Mouse (Mus musculus): ENCODE data around the gene Susd1. TPM values are rescaled to one million over a fixed set of nuclear protein-coding genes. Genes with fewer than 3 reads are reported as not detected.
A peak's percentile ranks its signal among the peaks of the same experiment; 100 is the strongest.

Gene Susd1
- total RNA-seq, 2 experiments from 2014 or later: 8.6 to 9.8 TPM

DNA sequence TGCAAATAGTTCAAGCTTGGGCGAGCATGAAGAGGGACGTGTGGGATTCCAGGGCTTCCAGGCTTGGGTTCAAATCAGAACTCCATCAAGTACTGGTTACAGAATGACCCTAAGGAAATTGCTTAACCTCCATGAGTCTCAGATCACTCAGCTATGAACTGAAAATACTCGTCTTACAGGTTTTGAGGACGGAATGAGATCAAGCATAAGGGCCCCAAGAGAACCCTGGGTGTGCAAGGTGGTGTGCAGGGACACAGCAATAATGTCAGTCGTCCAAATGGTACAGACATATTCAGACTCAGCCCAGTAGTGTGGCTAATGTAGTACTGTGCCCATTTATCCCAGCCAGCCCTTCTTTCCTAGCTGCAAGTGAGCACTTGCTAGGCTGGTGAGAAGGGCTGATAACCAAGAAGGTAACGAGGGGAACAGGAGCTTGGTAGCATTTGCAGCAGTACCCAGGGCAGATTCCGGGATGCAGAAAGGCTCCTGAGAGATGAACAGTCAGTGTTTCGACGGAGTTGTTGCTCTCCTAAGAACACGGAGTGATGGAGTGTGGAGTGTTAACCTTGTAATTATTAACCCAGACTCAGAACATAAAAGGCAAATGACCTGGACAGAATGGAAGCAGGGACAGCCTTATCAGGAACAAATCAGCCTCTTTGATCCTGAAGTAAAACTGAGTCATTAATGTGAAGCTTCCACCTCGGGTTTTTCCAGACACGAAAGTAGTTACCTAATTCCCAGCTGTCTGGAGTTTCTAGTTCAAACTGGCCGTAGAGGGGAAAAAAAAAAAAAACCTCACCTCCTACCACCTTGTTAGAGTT lies 50.8 kb downstream of the Susd1 start:
- intact Hi-C loops (cut with DNase I): loop anchor here (5.0 to 10.0 kb wide), 3 partner anchors 75 to 477 kb away; no protein-coding TSS in a partner anchor
- DNase-seq (ENCODE audit: extremely low spot score in 1 of 2, low spot score in 2 of 2): no peak

DNA sequence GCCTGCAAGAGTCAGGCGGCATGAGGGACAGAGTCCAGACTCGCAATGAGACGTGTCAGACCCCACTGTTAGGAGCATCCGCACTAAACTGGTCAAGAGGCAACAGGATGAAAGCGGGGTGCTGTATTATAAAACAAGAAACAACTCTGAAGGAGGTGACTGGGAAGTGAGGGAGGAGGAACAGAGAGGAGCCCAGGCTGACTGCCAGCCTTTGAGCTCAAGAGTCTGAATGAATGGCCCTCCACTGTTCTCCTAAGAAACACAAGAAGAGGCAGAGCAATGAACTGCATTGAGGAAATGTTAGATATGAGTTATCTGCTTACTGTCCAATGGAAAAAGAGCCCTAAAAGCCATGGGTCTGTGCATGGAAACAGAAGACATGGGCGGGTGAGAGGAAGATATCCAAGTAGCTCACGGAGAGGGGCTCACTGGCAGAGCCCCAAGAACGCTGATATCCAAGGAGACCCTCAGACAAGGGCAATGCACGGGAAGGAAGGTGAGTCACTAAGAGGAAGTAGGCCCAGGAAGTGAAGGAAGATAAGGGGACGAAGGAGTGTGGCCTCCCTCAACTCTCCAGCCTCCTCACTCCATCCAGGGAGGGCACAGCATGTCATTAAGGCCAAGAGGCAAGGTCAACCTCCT lies 53.1 kb downstream of the Susd1 start:
- intact Hi-C loops (cut with DNase I): loop anchor here (5.0 to 10.0 kb wide), 3 partner anchors 77 to 479 kb away; no protein-coding TSS in a partner anchor
- DNase-seq (ENCODE audit: extremely low spot score in 1 of 2, low spot score in 2 of 2): no peak

- peak in 1 of 2 experiments; percentile 75 for DNase-seq (ENCODE audit: extremely low spot score in 1 of 2, low spot score in 2 of 2)
- intact Hi-C loops (cut with DNase I): loop anchor here (5.0 to 10.0 kb wide), 4 partner anchors 164 to 481 kb away; partner anchors contain the start of gene Ptbp3
Measured at GRCm38 (mm10) chr4:59383791-59384190, 54.6 kb downstream of the Susd1 start.

- intact Hi-C loops (cut with DNase I): loop anchor here (5.0 to 10.0 kb wide), 4 partner anchors 165 to 483 kb away; partner anchors contain the start of gene Ptbp3
Measured at GRCm38 (mm10) chr4:59382131-59382530, 56.3 kb downstream of the Susd1 start.

DNA sequence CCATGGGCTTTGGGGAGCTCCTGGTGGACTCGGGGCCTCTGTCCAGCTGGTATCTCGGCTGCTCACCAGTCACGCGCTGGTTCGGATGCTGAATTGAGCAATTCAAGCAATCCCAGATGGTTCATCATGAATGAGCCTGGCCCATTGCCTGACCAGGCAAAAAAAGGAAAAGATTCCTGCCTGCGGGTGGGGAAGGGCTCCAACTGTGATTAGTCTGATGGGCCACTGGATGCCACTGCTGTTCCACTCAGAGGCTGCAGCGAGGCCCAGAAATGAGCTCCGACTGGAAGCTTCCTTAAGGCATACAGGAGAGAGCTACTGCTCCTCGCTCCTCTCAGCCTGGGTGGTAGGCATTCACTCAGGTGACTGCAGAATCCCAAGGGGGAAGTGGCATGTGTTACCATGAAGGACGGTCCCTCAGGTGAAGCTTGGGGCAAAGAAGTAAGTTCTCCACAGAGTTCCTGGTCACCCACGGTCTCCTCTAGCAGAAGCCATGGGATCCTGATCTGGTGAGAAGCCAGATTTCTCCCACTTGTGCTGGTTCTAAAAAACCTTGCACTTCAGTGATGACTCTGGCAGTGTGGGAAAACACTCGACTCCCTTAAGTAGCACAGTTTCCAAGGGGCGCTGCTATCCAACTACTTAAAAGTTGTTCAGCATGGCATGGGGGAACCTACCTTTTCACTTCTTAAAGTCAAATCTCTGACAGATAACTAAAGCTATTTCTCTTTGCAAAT lies 57.3 kb downstream of the Susd1 start:
- DNase-seq (ENCODE audit: extremely low spot score in 1 of 2, low spot score in 2 of 2): peak; percentile 89 to 90
- intact Hi-C loops (cut with DNase I): loop anchor here (5.0 to 10.0 kb wide), 4 partner anchors 166 to 484 kb away; partner anchors contain the start of gene Ptbp3

More at GRCm38 (mm10) chr4:59382131-59382530, 56.3 kb downstream of the Susd1 start:
- DNase-seq (ENCODE audit: extremely low spot score in 1 of 2, low spot score in 2 of 2): peak in 1 of 2 experiments; percentile 67

GRCm38 (mm10) chr4:59380478-59380877 lies 58.0 kb downstream of the Susd1 start:
- DNase-seq (ENCODE audit: extremely low spot score in 1 of 2, low spot score in 2 of 2): no peak
- intact Hi-C loops (cut with DNase I): loop anchor here (5.0 to 10.0 kb wide), 4 partner anchors 167 to 484 kb away; partner anchors contain the start of gene Ptbp3

- intact Hi-C loops (cut with DNase I): loop anchor here (5.0 to 10.0 kb wide), 4 partner anchors 167 to 485 kb away; partner anchors contain the start of gene Ptbp3
- no peak for DNase-seq (ENCODE audit: extremely low spot score in 1 of 2, low spot score in 2 of 2)
Measured at GRCm38 (mm10) chr4:59379876-59380275, 58.6 kb downstream of the Susd1 start.

GRCm38 (mm10) chr4:59378631-59379030 lies 59.8 kb downstream of the Susd1 start:
- DNase-seq (ENCODE audit: extremely low spot score in 1 of 2, low spot score in 2 of 2): no peak
- intact Hi-C loops (cut with DNase I): no loop called here

GRCm38 (mm10) chr4:59374271-59374938 lies 64.0 kb downstream of the Susd1 start:
- intact Hi-C loops (cut with DNase I): no loop called here
- no peak for DNase-seq (ENCODE audit: extremely low spot score in 1 of 2, low spot score in 2 of 2)

DNA sequence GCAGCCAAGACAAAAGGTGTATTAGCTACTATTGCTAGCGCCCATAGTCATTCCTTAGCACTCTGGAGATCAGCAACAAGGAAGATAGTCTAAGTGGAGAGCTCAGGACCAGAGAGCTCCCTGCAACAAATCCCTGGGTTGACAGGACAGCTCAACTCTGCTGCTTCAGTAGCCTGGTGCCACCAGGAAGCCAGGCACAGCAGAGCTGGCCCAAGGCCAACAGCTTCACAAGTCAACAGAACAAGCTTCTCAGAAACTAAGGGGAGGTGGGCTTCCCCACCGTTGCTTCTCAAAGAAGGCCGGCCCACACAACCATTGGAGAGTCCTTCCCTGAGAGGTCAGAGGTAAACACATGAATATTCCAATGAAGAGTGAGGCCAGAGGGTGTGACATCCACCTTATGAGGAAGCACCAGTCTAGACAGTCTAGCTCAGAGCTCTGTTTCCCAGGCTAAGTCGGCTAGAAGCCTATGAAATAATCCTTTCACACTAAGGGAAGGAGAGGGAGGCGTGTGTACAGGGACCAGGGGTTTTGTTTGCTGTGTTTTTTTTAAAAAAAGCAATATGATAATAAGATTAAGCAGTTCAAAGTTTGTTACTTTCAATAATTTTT lies 65.8 kb downstream of the Susd1 start:
- intact Hi-C loops (cut with DNase I): no loop called here
- peak in 1 of 2 experiments; percentile 60 for DNase-seq (ENCODE audit: extremely low spot score in 1 of 2, low spot score in 2 of 2)

DNA sequence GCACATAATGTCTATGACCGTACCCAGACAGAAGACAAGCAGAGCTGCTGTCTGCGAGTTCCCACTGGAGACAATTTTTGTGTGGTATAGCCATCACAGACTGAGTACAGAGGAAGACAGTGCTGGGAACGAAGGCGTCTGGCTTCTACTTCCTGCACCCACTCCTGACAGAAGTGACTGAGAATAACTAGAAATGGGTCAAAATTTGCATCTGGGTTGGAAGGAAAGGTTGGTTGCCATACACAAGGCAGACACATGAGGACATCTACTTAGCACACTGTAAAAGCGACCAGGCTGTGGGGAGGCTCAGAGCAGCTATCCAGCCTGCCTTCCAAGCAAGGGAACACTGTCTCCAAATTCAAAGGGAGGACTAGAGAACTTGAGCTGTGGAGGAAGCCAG lies 66.5 kb downstream of the Susd1 start:
- DNase-seq (ENCODE audit: extremely low spot score in 1 of 2, low spot score in 2 of 2): no peak
- intact Hi-C loops (cut with DNase I): no loop called here

DNA sequence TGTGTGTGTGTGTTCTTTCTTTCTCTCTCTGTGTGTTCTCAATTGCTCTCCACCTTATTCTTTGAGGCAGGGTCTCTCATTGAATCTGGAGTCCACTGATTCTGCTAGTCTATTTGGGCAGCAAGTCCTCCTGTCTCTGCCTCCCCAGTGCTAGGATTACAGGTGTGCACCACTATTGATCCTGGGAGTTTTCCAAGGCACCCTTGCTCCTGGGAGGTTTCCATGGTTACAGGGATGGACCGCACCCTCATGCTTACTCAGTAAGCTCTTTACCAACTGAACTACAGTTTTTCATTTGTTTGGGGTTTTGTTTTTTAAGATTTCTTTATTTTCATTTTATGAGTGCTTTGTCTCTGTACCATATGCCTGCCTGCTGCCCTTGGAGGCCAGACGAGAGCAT lies 68.5 kb downstream of the Susd1 start:
- intact Hi-C loops (cut with DNase I): no loop called here
- no peak for DNase-seq (ENCODE audit: extremely low spot score in 1 of 2, low spot score in 2 of 2)

GRCm38 (mm10) chr4:59368118-59368517 lies 70.3 kb downstream of the Susd1 start:
- intact Hi-C loops (cut with DNase I): no loop called here
- no peak for DNase-seq (ENCODE audit: extremely low spot score in 1 of 2, low spot score in 2 of 2)

DNA sequence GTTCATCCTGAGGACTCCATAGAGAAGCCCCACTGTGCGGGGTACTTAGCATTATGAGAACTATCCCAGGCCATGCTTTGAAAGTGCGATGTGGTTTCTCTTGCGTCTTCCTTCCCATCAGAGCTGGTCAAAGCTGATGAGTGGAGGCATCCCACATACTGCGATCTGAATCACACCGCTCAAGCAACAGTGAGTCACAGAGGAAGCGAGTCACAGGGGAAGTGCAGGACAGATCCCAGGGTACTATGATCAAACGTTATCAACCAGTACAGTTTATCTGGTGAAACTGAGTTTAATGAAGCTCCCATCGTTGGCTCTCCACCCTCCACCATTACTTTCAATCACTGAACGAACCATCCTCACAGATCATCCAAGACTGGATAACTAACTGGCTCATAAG lies 72.2 kb downstream of the Susd1 start:
- DNase-seq (ENCODE audit: extremely low spot score in 1 of 2, low spot score in 2 of 2): no peak
- intact Hi-C loops (cut with DNase I): no loop called here

- DNase-seq (ENCODE audit: extremely low spot score in 1 of 2, low spot score in 2 of 2): no peak
- intact Hi-C loops (cut with DNase I): no loop called here
Measured at GRCm38 (mm10) chr4:59365571-59365970, 72.9 kb downstream of the Susd1 start.

DNA sequence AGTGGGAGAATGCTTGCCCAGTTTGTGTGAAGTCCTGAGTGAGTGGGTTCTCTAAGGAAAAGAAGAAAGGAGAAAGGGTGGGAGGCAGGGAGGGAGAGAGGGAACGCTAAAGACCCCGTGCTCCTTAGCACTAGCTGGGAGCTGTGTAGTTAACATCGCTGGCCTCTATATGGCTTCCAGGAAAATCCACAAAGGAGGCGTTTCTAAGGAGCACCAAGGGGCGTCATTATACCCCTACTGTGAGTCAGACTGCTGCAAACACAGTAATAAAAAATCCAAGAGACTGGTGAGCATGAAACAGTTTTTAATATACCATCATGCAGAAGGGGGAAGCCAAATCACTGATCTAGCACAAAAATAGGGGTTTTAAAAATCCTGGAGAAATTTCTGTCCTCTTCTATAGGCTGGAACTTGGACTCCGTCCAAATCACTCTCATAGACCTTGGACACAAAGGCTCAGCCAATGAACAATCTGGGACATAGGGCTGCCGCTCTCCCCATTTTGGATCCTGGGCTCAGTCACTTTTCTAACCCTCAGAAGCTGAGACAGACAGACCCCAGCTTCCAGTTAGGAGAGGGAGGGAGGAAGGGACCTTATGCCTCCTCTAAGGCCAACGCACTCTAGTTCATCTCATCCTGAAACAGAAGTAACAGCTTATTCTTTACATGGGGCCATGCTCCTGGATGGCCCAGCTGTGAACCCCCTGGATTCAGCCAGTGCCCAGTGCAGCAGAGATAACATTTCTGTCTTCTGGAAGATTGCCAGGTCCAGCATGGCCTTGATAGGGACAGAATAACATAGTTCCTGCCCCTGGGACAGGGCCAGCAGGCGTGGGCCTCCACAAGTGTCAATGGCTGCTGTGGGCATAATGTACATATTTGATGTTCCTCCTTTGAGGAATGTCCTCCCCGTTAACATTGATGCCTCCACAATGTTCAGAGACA lies 73.9 kb downstream of the Susd1 start:
- no peak for DNase-seq (ENCODE audit: extremely low spot score in 1 of 2, low spot score in 2 of 2)

DNA sequence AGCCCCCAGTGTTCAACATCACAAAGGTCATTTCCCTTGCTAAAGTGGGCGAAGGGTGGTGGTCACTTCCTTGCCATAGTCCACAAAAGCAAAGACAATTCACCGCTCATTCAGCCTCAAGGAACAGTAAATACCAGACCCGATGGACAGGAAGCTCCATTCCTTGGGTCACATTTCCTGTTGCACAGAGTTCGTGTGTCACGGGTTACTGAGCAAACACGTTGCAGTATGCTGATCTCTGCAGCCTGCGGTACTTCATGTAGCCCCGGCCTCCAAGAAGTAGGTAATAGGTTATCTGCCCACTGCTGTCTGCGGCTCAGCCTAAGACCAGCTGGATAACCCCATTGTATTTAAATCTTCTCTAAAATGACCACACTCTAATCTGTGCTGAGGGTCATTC lies 75.4 kb downstream of the Susd1 start:
- intact Hi-C loops (cut with DNase I): no loop called here

More for the DNA sequence above, 73.9 kb downstream of the Susd1 start:
- intact Hi-C loops (cut with DNase I): no loop called here

More for the DNA sequence above, 75.4 kb downstream of the Susd1 start:
- peak in 1 of 2 experiments; percentile 59 for DNase-seq (ENCODE audit: extremely low spot score in 1 of 2, low spot score in 2 of 2)

Measured in left cerebral cortex, postnatal 10 days (tissue).